Mouse (Mus musculus) cortical plate, adult 2 months (tissue): Measurements from ENCODE around the gene Arl4c. TPM values are rescaled to one million over a fixed set of nuclear protein-coding genes. Genes with fewer than 3 reads are reported as not detected.
"Not testable (repeated sequence)": the region's sequence is repeated elsewhere in the genome, so short reads cannot be mapped to it uniquely, and the experiment has no call there.

Experiments
- H3K27ac ChIP-seq: fragments of 200-500 bp; 2 replicates; pipeline ENCODE4 v1.5.1; 2012; ENCODE audit warnings: low read length, control low read depth, inconsistent platforms; ENCODE audit not compliant: insufficient read depth
- H3K4me1 ChIP-seq: fragments of 200-500 bp; 2 replicates; pipeline ENCODE4 v1.6.1; 2011; ENCODE audit warnings: low read length; ENCODE audit not compliant: control insufficient read depth, insufficient read depth
- H3K4me3 ChIP-seq: fragments of 200-500 bp; 2 replicates; pipeline ENCODE4 v1.5.1; 2011; ENCODE audit warnings: mild to moderate bottlenecking, low read length, control low read depth; ENCODE audit not compliant: insufficient read depth
- CTCF ChIP-seq: fragments of 200-500 bp; IDR thresholded peaks from 2 replicates; pipeline ENCODE4 v1.5.1; 2011; ENCODE audit warnings: mild to moderate bottlenecking, control low read depth, low read length; ENCODE audit not compliant: insufficient read depth; ENCODE audit errors: extremely low read depth
- POLR2A ChIP-seq: fragments of 200-500 bp; IDR thresholded peaks from 2 replicates; pipeline ENCODE4 v1.6.1; 2011; ENCODE audit warnings: mild to moderate bottlenecking, low read length, control low read depth; ENCODE audit not compliant: insufficient read depth; ENCODE audit errors: extremely low read depth
- polyA plus RNA-seq: library from polyadenylated mRNA; depleted of rRNA; stranded (reverse); fragments of >200 nt; gene quantifications from 2 replicates; pipeline ENCODE4 v1.2.3, GENCODE M21; 2012

The Arl4c gene
- polyA plus RNA-seq, 1 experiment, result 26.5 TPM

DNA sequence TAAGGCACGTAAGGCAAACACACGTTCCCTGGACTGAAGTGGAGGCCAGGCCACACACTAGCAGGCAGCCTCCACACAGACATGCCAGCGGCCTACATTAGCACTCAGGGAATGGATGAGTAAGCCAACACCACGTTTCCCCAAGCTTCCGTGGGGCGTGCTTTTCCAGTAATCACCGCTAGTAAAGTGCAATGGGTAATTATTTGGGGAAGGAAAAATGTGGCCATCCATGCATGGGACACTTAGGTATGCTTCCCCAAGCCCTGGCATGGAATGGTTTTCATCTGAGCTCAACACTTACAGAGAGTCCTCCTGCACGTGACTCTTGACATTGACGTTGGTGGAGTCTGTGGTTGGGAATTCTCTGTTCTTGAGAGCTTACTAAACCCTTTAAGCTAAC, 50.4 kb downstream of the Arl4c start:
- Histone ChIP-seq H3K27ac (no peak overlapping the region), H3K4me3 (no peak overlapping the region), H3K4me1 (peaks cover 3% of the 10 kb centered on the region; the same call in 1 of the 2 replicates)
- TF ChIP-seq CTCF (no peak), POLR2A (no peak)

DNA sequence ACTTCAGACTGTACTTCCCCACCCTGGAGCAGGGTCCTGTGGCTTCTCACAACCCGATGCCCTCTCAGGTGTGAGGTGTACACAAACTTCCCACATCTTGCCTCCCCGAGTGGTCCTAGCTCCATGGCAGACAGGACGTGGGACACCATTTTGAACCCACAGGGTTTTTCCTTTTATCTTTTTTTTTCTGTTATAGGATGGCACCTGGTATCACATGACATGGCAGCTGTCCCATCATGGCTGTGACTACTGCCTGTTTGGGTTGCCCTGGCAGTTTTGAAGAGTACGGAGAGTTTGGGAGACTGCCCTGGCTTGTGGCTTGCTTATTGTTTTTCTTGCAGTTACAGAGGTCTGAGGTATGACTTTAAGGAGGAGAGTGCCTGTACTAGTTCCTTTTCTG, 53.3 kb downstream of the Arl4c start:
- TF ChIP-seq POLR2A (no peak), CTCF (no peak)
- no peak overlapping the region for H3K4me3 ChIP-seq
- H3K27ac ChIP-seq, result no peak overlapping the region
- H3K4me1 ChIP-seq, result no peaks in the 10 kb centered on the region

GRCm38 (mm10) chr1:88645599-88646119, 56.4 kb downstream of the Arl4c start:
- TF ChIP-seq POLR2A (no peak), CTCF (no peak)
- no peak overlapping the region for H3K27ac ChIP-seq
- no peaks in the 10 kb centered on the region for H3K4me1 ChIP-seq
- no peak overlapping the region for H3K4me3 ChIP-seq

DNA sequence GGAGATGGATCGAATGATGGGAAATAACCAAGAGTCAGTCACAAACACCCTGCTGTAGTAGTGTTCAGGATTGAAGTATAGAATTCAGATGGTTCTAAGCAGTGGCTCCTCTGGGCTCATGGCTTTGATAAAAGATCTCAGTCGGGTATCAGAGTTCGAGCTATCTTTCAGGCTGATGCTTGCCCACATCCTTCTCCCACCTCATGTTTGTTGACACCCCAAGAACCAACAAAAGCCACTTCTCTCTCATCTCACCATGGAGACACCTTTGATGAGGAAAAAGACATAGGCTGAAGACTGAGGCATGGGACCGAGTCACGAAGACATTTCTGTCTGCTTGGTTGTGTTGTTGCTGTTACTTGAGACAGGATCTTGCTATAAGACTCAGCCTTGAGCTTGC, 57.6 kb downstream of the Arl4c start:
- TF ChIP-seq CTCF (no peak), POLR2A (no peak)
- Histone ChIP-seq H3K27ac (no peak overlapping the region), H3K4me1 (no peaks in the 10 kb centered on the region), H3K4me3 (no peak overlapping the region)

- Histone ChIP-seq H3K27ac (no peak overlapping the region), H3K4me1 (no peaks in the 10 kb centered on the region), H3K4me3 (no peak overlapping the region)
- TF ChIP-seq CTCF (no peak), POLR2A (no peak)
Measured at GRCm38 (mm10) chr1:88643181-88643823, 58.7 kb downstream of the Arl4c start.

GRCm38 (mm10) chr1:88642735-88643134, 59.3 kb downstream of the Arl4c start:
- Histone ChIP-seq H3K4me1 (no peaks in the 10 kb centered on the region), H3K27ac (no peak overlapping the region), H3K4me3 (no peak overlapping the region)
- TF ChIP-seq CTCF (no peak), POLR2A (no peak)

GRCm38 (mm10) chr1:88641678-88642215, 60.3 kb downstream of the Arl4c start:
- no peak for TF ChIP-seq CTCF
- TF ChIP-seq POLR2A, result no peak
- no peaks in the 10 kb centered on the region for H3K4me1 ChIP-seq

DNA sequence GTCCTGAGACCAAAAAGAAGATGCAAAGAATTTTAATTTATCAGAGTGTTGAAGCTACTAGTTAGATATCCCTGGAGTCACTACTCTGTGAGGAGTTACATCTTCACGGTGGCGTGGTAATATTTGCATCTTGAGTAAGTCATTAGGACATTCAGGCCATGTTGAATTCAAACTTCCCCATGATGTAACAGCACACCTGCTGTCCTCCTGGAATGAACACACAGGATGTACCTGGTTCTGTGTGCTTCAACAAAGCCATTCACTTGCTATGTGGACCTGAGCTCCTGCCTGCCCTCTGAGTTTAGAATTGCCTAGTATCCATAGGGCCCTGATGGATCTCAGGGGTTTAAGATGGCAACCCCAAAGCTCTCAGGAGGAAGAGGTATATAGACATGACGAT, 60.8 kb downstream of the Arl4c start:
- Histone ChIP-seq H3K4me1 (no peaks in the 10 kb centered on the region), H3K4me3 (no peak overlapping the region), H3K27ac (no peak overlapping the region)
- TF ChIP-seq CTCF (no peak), POLR2A (no peak)

More at GRCm38 (mm10) chr1:88641678-88642215, 60.3 kb downstream of the Arl4c start:
- Histone ChIP-seq H3K4me3 (no peak overlapping the region), H3K27ac (no peak overlapping the region)

DNA sequence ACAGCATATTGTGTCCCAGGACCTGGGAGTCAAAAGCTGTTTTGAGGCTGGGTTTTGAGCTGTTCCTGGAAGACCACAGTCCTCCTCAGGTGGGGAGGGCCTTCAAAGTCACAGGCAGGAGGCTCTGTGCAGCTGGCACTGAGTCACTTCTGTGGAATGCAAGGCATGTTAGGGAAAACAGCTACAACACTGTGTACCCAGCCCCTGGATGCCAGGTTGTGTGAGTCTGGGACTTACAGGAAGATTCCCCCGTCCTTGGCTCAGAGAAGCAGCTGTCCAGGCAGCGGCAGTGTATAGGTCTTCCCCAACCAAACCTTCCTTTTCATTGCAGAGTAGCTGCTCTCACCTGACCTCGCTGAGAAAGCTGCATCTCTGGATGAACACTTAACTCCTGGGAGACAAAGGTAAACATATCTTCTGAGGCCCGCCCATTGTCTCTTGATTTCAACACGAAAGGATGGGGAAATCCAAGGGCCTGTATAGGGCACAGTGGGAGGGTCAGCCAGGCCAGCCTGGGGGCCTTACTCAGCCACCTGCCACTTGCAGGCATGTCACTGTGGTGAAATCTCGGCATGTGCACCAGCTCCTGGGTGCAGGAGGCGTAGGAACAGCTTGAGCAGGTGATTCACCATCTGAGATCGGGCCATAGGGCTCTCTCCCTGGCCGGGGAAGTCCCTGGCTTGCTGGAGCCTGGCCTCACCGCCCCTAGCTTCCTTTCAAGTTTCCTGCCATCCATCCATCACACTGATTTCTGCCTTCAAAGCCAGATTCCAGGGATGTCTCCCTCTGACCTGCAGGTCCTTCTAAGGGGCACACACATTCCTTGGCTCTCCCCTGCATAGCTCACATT, 62.4 kb downstream of the Arl4c start:
- Histone ChIP-seq H3K27ac (no peak overlapping the region), H3K4me3 (no peak overlapping the region), H3K4me1 (no peaks in the 10 kb centered on the region)
- no peak for TF ChIP-seq CTCF
- TF ChIP-seq POLR2A, result no peak

GRCm38 (mm10) chr1:88638622-88639021, 63.4 kb downstream of the Arl4c start:
- TF ChIP-seq POLR2A, result no peak
- no peak for TF ChIP-seq CTCF
- H3K4me3 ChIP-seq, result no peak overlapping the region
- H3K4me1 ChIP-seq, result no peaks in the 10 kb centered on the region
- H3K27ac ChIP-seq, result no peak overlapping the region

- H3K27ac ChIP-seq, H3K4me3 ChIP-seq, H3K4me1 ChIP-seq: not testable (repeated sequence)
Measured at GRCm38 (mm10) chr1:88636579-88637161, 65.4 kb downstream of the Arl4c start.
